Mouse (Mus musculus) limb, embryonic 11.5 days (tissue): ENCODE measurements around the gene Nf1. TPM values are rescaled to one million over a fixed set of nuclear protein-coding genes. Genes with fewer than 3 reads are reported as not detected.

Experiments
- ATAC-seq: fragments of 200-750 bp; cut with Nextera tagmentation; 2 replicates; pipeline ENCODE4 v1.8.0; 2017; ENCODE audit warnings: low read depth; ENCODE audit not compliant: insufficient number of reproducible peaks, low FRiP score, low TSS enrichment
- DNase-seq: peaks from one replicate; pipeline ENCODE4 v3.0.0-alpha.2; 2015; ENCODE audit warnings: low spot score
- H3K27ac ChIP-seq: fragments of 300-500 bp; sonication (generic); replicated peaks from 2 replicates; pipeline ENCODE4 v1.5.1; 2014; ENCODE audit warnings: low read depth, mild to moderate bottlenecking, low read length
- H3K27me3 ChIP-seq: fragments of 300-500 bp; sonication (generic); 2 replicates; pipeline ENCODE4 v1.6.1; 2014; ENCODE audit warnings: mild to moderate bottlenecking, low read length, mixed read lengths; ENCODE audit not compliant: control insufficient read depth, insufficient read depth
- H3K36me3 ChIP-seq: fragments of 300-500 bp; sonication (generic); 2 replicates; pipeline ENCODE4 v1.6.1; 2014; ENCODE audit warnings: mild to moderate bottlenecking, low read length, moderate library complexity, mixed read lengths; ENCODE audit not compliant: control insufficient read depth, insufficient read depth
- H3K4me1 ChIP-seq: fragments of 300-500 bp; sonication (generic); 2 replicates; pipeline ENCODE4 v1.6.1; 2014; ENCODE audit warnings: low read length, mixed read lengths; ENCODE audit not compliant: control insufficient read depth, insufficient read depth
- H3K4me2 ChIP-seq: fragments of 300-500 bp; sonication (generic); 2 replicates; pipeline ENCODE4 v1.6.1; 2014; ENCODE audit warnings: low read depth, mild to moderate bottlenecking, moderate library complexity; ENCODE audit not compliant: severe bottlenecking
- H3K4me3 ChIP-seq: fragments of 300-500 bp; sonication (generic); 2 replicates; pipeline ENCODE4 v1.5.1; 2014; ENCODE audit warnings: low read depth, low read length
- H3K9ac ChIP-seq: fragments of 300-500 bp; sonication (generic); 2 replicates; pipeline ENCODE4 v1.6.1; 2014; ENCODE audit warnings: mild to moderate bottlenecking, low read length
- H3K9me3 ChIP-seq: fragments of 300-500 bp; sonication (generic); 2 replicates; pipeline ENCODE4 v1.6.1; 2016; ENCODE audit warnings: low read length; ENCODE audit not compliant: control insufficient read depth
- WGBS: fragments of 180-500 bp; shearing (Covaris S2); extraction: QIAGEN DNeasy Blood & Tissue Kit; methylation state at CpG from one replicate; pipeline ENCODE4 v1.1.7; 2014; 5-methylcytosine and 5-hydroxymethylcytosine counted together
- polyA plus RNA-seq: library from polyadenylated mRNA; unstranded; fragments of >200 nt; fragmentation: Nextera tagmentation; extraction: Ambion mirVana; gene quantifications from 2 replicates; pipeline ENCODE4 v1.2.1, GENCODE M21; 2014

Gene Nf1
- polyA plus RNA-seq, 1 experiment from 2014 or later, result 9.9 TPM

DNA sequence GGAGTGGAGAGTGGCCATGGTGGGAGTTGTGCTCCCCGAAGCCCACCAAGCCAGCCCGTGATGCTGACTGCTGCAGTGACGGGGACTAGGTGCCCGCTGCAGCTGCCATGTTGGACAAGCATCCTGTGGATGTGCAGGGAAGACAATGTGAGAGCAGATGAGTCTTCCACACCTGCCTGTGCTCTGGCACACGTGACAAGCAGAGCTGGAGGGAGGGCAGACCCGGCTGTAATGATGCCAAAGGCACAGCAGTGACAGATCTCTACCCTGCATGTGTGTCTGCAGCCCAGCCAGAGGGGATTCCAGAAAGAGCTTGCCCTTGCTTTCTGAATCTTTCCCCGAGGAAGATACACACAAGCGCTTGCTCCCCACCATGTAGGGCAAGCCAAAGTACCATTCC lies 278.5 kb downstream of the Nf1 start:
- 89% methylated on average over 8 of the region's 8 CpGs for WGBS
- Histone ChIP-seq H3K9ac (no peak overlapping the region), H3K4me1 (peaks cover 2% of the 10 kb centered on the region; the same call in 1 of the 2 replicates), H3K36me3 (no peaks in the 10 kb centered on the region), H3K4me2 (no peak overlapping the region), H3K4me3 (no peak overlapping the region), H3K9me3 (no peaks in the 10 kb centered on the region), H3K27me3 (no peaks in the 10 kb centered on the region), H3K27ac (no peak overlapping the region)
- no peak for ATAC-seq
- no peak for DNase-seq

DNA sequence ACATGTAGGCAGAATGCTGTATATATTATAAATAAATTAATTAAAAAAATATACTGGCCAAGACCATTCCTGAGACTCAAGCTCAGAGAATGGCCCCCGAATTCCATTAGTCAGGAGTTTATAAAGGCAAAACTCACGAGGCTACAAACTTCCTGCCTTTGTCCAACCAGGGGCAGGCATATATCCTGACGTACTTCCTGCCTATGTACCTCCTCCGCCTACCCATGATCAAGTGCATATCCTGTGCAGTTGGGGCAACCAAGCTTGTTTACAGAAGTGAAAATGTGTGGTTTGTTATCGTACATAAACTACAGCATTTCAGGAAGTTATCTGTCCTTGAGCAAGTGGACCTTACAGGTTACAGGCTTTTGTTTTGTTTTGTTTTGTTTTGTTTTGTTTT lies 283.5 kb downstream of the Nf1 start:
- H3K4me3 ChIP-seq, result no peak overlapping the region
- ATAC-seq (no peak), DNase-seq (no peak)
- no peaks in the 10 kb centered on the region for H3K9me3 ChIP-seq
- WGBS, result 79% methylated on average over 5 of the region's 5 CpGs
- no peak overlapping the region for H3K4me2 ChIP-seq
- H3K4me1 ChIP-seq, result no peaks in the 10 kb centered on the region
- H3K9ac ChIP-seq, result no peak overlapping the region
- no peak overlapping the region for H3K27ac ChIP-seq
- H3K27me3 ChIP-seq, result no peaks in the 10 kb centered on the region
- H3K36me3 ChIP-seq, result no peaks in the 10 kb centered on the region

DNA sequence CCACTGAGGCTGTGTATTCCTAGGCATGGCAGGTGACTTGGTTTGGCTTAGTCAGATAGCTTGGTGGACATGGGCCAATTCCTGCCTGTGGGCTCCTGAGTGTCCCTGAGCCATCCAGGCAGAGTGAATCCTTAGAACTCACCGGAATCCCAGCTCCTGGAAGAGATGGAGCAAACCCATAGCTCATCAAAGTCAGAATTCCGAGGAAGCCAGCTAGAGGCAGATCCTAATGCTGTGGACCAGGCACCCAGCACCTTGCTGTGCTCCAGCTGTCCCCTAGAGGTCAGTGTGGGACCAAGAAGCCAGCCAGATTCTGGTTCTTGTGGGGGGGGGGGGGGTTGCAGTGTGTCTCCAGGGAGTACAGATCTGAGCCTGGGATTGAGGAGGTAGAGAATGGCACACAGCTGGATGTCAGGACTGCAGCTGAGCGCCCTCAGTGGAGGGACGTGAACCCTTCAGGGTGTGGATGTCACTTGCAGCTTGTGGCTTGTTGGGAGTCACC lies 285.4 kb downstream of the Nf1 start:
- Histone ChIP-seq H3K9me3 (no peaks in the 10 kb centered on the region), H3K9ac (no peak overlapping the region), H3K27me3 (no peaks in the 10 kb centered on the region), H3K4me3 (no peak overlapping the region), H3K4me2 (no peak overlapping the region), H3K27ac (no peak overlapping the region), H3K36me3 (no peaks in the 10 kb centered on the region), H3K4me1 (no peaks in the 10 kb centered on the region)
- no peak for ATAC-seq
- 23% methylated on average over 4 of the region's 4 CpGs for WGBS
- DNase-seq, result peak; percentile 71

DNA sequence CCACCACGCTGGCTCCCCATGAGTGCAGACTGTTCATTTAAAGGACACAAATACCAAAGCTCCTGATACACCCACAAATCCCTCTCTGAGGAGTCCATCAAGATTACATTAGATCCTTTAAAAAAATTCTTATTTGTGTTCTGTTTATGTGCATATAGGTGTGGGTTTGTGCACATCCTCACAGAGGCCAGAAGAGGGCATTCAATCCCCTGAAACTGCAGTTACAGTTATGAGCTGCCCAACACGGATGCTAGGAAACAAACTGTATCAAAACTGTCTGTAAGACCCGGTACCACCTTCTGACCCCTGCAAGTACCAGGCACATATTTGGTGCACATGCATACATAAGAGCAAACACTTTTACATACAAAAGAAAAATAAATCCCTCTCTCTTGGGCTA lies 289.2 kb downstream of the Nf1 start:
- no peak overlapping the region for H3K27ac ChIP-seq
- H3K4me1 ChIP-seq, result no peaks in the 10 kb centered on the region
- ATAC-seq (no peak), DNase-seq (no peak)
- H3K9me3 ChIP-seq, result no peaks in the 10 kb centered on the region
- no peaks in the 10 kb centered on the region for H3K27me3 ChIP-seq
- no peak overlapping the region for H3K4me2 ChIP-seq
- H3K36me3 ChIP-seq, result no peaks in the 10 kb centered on the region
- 71% methylated on average over 3 of the region's 3 CpGs for WGBS
- no peak overlapping the region for H3K9ac ChIP-seq
- H3K4me3 ChIP-seq, result no peak overlapping the region

DNA sequence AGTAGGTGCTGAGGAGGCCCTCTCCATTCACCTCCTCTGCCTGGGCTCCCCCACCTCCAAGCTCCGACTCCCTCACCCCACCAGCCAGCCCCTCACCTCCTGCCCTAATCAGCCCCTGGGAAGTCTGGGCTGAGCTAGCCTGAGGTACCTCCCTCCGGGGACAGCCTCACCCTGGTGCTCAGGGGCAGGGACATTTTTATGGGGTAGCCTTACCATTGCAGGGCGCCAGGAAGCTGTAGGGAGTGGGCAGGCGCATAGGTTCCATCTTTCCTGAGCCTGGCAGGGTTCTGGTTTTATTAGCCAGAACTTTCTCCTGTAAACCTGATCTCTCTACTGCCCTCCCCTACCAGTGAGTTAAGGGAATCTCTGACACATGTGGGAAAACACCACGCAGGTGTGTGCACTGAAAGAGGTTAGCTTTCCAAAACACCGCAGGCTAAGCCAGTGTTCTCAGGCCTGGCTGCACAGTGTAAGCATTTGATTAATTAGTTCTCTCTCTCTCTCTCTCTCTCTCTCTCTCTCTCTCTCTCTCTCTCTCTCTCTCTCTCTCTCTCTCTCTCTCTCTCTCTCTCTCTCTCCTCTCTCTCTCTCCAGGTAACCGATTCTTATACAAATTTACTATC lies 290.4 kb downstream of the Nf1 start:
- ATAC-seq (no peak), DNase-seq (no peak)
- Histone ChIP-seq H3K4me3 (no peak overlapping the region), H3K4me1 (no peaks in the 10 kb centered on the region), H3K9ac (no peak overlapping the region), H3K9me3 (no peaks in the 10 kb centered on the region), H3K27me3 (no peaks in the 10 kb centered on the region), H3K4me2 (no peak overlapping the region), H3K36me3 (no peaks in the 10 kb centered on the region), H3K27ac (no peak overlapping the region)
- 70% methylated on average over 7 of the region's 7 CpGs for WGBS

DNA sequence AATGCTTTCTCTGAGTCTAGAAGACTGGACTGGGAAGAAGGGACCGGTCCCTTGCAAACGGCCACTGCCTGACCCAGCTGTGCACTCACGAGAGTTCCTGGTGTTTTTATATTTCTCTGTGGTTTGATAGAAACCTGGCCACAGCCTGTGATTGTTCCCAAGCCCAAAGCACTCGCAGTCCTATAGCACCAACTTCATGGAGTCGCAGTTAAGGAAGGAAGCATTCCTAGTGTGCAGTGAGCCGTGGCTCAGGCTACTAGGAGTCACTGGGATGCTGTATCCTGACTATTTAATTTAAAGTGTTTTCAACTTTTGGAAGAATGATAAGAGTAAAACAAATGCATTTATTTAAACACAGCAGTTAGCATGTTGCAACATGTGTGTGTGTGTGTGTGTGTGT lies 291.0 kb downstream of the Nf1 start:
- Histone ChIP-seq H3K4me2 (no peak overlapping the region), H3K27ac (no peak overlapping the region), H3K9ac (no peak overlapping the region), H3K4me3 (no peak overlapping the region), H3K9me3 (no peaks in the 10 kb centered on the region), H3K4me1 (no peaks in the 10 kb centered on the region), H3K27me3 (no peaks in the 10 kb centered on the region), H3K36me3 (no peaks in the 10 kb centered on the region)
- ATAC-seq (no peak), DNase-seq (no peak)
- WGBS, result 62% methylated on average over 6 of the region's 6 CpGs

Other genes with a start within 250 kb of the Nf1 start
- gene Ksr1, start 193.3 kb upstream of the Nf1 start, polyA plus RNA-seq, result 2.2 and 3.4 TPM in 2 replicates
- 376 and 418 TPM in 2 replicates for gene Wsb1, start 85.0 kb upstream of the Nf1 start, polyA plus RNA-seq
- gene Gm9964, start 42.8 kb upstream of the Nf1 start, polyA plus RNA-seq, result not detected in 2 replicates
- gene Omg, start 164.4 kb downstream of the Nf1 start, polyA plus RNA-seq, result 0.12 and 0.33 TPM in 2 replicates
- 0.15 and 0.27 TPM in 2 replicates for gene Evi2b, start 184.1 kb downstream of the Nf1 start, polyA plus RNA-seq
- 0.85 and 0.91 TPM in 2 replicates for gene Evi2, start 190.9 kb downstream of the Nf1 start, polyA plus RNA-seq
- 2.0 and 2.3 TPM in 2 replicates for gene Evi2a, start 190.9 kb downstream of the Nf1 start, polyA plus RNA-seq